Mouse (Mus musculus) CH12.LX (cell line): ENCODE measurements at regions not wholly inside any gene's neighbourhood (a gene's known extent, or its start where the extent isn't known, plus 50 kb on each side); places are given as distances from the start of the nearest gene placed in this dataset.

Experiments used
- DNase-seq: peaks from one replicate; pipeline ENCODE4 v3.0.0-alpha.2; 2013; ENCODE audit errors: extremely low read depth
- H3K27ac ChIP-seq: 2 replicates; pipeline ENCODE4 v1.5.1; 2012; ENCODE audit warnings: low read depth, mild to moderate bottlenecking, control low read depth, moderate library complexity; ENCODE audit not compliant: insufficient read depth
- H3K27me3 ChIP-seq: replicated peaks from 2 replicates; pipeline ENCODE3; 2012; ENCODE audit warnings: inconsistent platforms
- H3K36me3 ChIP-seq, 2 experiments: replicated peaks in 1 of 2; 2 replicates each; pipeline versions ENCODE3 to v1.6.1; 2012; ENCODE audit warnings: inconsistent platforms in 1 of 2, low read length in 1 of 2, mild to moderate bottlenecking in 1 of 2, mixed read lengths in 1 of 2, moderate library complexity in 1 of 2; ENCODE audit not compliant: control insufficient read depth in 1 of 2, insufficient read depth in 1 of 2
- H3K4me1 ChIP-seq, 2 experiments: 2 replicates each; pipeline ENCODE4 v1.6.1; 2012; ENCODE audit warnings: inconsistent platforms in 1 of 2, moderate library complexity in 1 of 2; ENCODE audit not compliant: insufficient read depth in 2 of 2, control insufficient read depth in 1 of 2
- H3K4me2 ChIP-seq: 2 replicates; pipeline ENCODE4 v1.6.1; 2012; ENCODE audit warnings: low read depth, mild to moderate bottlenecking, control low read depth; ENCODE audit not compliant: poor library complexity, insufficient read depth, severe bottlenecking
- H3K4me3 ChIP-seq, 3 experiments: fragments of 150-350 bp in 1 of 3; sonication (generic) in 1 of 3; replicated peaks in 1 of 3; 2 replicates each; pipeline versions ENCODE3 to v1.5.1; 2011 to 2012; ENCODE audit warnings: low read depth in 2 of 3, low read length in 2 of 3, mild to moderate bottlenecking in 2 of 3, moderate library complexity in 2 of 3, control low read depth in 1 of 3, improper control_type of control experiment in 1 of 3, inconsistent platforms in 1 of 3, mixed read lengths in 1 of 3; ENCODE audit not compliant: poor library complexity in 1 of 3
- H3K79me2 ChIP-seq: replicated peaks from 2 replicates; pipeline ENCODE4 v1.6.1; 2012; ENCODE audit warnings: mild to moderate bottlenecking, moderate library complexity; ENCODE audit not compliant: control insufficient read depth, poor library complexity, insufficient read depth, severe bottlenecking; ENCODE audit errors: extremely low read depth
- H3K9ac ChIP-seq: 2 replicates; pipeline ENCODE4 v1.6.1; 2012; ENCODE audit warnings: low read depth, mild to moderate bottlenecking, control low read depth, moderate library complexity; ENCODE audit not compliant: insufficient read depth
- H3K9me3 ChIP-seq: replicated peaks from 2 replicates; pipeline ENCODE3; 2012; ENCODE audit warnings: low read length, inconsistent platforms, mixed read lengths
- CHD1 ChIP-seq: IDR thresholded peaks from 2 replicates; pipeline ENCODE4 v1.6.1; 2012; ENCODE audit warnings: low read depth, low read length, improper control_type of control experiment, inconsistent platforms
- CTCF ChIP-seq, 2 experiments: IDR thresholded peaks in 1 of 2; conservative IDR thresholded peaks in 1 of 2; 2 replicates each; pipeline ENCODE4 v1.5.1; 2011 to 2012; ENCODE audit warnings: low read depth in 2 of 2, low read length in 2 of 2, improper control_type of control experiment in 1 of 2, inconsistent platforms in 1 of 2, mild to moderate bottlenecking in 1 of 2, moderate library complexity in 1 of 2
- E2F4 ChIP-seq: IDR thresholded peaks from 2 replicates; pipeline ENCODE4 v1.6.1; 2011; ENCODE audit warnings: low read depth, low read length, improper control_type of control experiment; ENCODE audit not compliant: insufficient replicate concordance
- ELF1 ChIP-seq: IDR thresholded peaks from 2 replicates; pipeline ENCODE4 v1.6.1; 2014; ENCODE audit warnings: low read depth, mild to moderate bottlenecking, inconsistent platforms, low read length, improper control_type of control experiment
- EP300 ChIP-seq: IDR thresholded peaks from 2 replicates; pipeline ENCODE4 v1.6.1; 2011; ENCODE audit warnings: low read length, improper control_type of control experiment
- GABPA ChIP-seq: IDR thresholded peaks from 2 replicates; pipeline ENCODE4 v1.6.1; 2012; ENCODE audit warnings: low read depth, low read length, improper control_type of control experiment, inconsistent platforms; ENCODE audit not compliant: insufficient replicate concordance
- HCFC1 ChIP-seq: IDR thresholded peaks from 2 replicates; pipeline ENCODE4 v1.6.1; 2012; ENCODE audit warnings: low read depth, mild to moderate bottlenecking, inconsistent platforms, low read length, improper control_type of control experiment
- JUN ChIP-seq: IDR thresholded peaks from 2 replicates; pipeline ENCODE4 v1.6.1; 2011; ENCODE audit warnings: low read depth, mild to moderate bottlenecking, low read length, improper control_type of control experiment, moderate library complexity; ENCODE audit not compliant: insufficient read depth
- MAFK ChIP-seq: IDR thresholded peaks from 2 replicates; pipeline ENCODE4 v1.6.1; 2011; ENCODE audit warnings: low read length, improper control_type of control experiment; ENCODE audit not compliant: insufficient replicate concordance
- MAX ChIP-seq: IDR thresholded peaks from 2 replicates; pipeline ENCODE4 v1.6.1; 2011; ENCODE audit warnings: low read length, improper control_type of control experiment
- MAZ ChIP-seq: IDR thresholded peaks from 2 replicates; pipeline ENCODE4 v1.6.1; 2012; ENCODE audit warnings: low read depth, mild to moderate bottlenecking, inconsistent platforms, low read length, improper control_type of control experiment, moderate library complexity
- MEF2A ChIP-seq: IDR thresholded peaks from 2 replicates; pipeline ENCODE4 v1.6.1; 2014; ENCODE audit warnings: low read depth, mild to moderate bottlenecking, inconsistent platforms, low read length, improper control_type of control experiment, borderline replicate concordance
- MXI1 ChIP-seq: IDR thresholded peaks from 2 replicates; pipeline ENCODE4 v1.6.1; 2011; ENCODE audit warnings: mild to moderate bottlenecking, low read depth, low read length, improper control_type of control experiment
- MYC ChIP-seq: IDR thresholded peaks from 2 replicates; pipeline ENCODE4 v1.6.1; 2011; ENCODE audit warnings: low read depth, mild to moderate bottlenecking, improper control_type of control experiment, low read length
- NRF1 ChIP-seq: IDR thresholded peaks from 2 replicates; pipeline ENCODE4 v1.6.1; 2014; ENCODE audit warnings: low read depth, mild to moderate bottlenecking, inconsistent platforms, low read length, improper control_type of control experiment, moderate library complexity
- PAX5 ChIP-seq: IDR thresholded peaks from 2 replicates; pipeline ENCODE4 v1.6.1; 2012; ENCODE audit warnings: low read length, inconsistent platforms, mixed read lengths
- POLR2A ChIP-seq: IDR thresholded peaks from 2 replicates; pipeline ENCODE4 v1.6.1; 2011; ENCODE audit warnings: low read depth, mild to moderate bottlenecking, improper control_type of control experiment, low read length
- POLR2AphosphoS2 ChIP-seq: IDR thresholded peaks from 2 replicates; pipeline ENCODE4 v1.6.1; 2011; ENCODE audit warnings: low read depth, low read length, improper control_type of control experiment
- RAD21 ChIP-seq: IDR thresholded peaks from 2 replicates; pipeline ENCODE4 v1.6.1; 2011; ENCODE audit warnings: low read depth, mild to moderate bottlenecking, low read length, improper control_type of control experiment, moderate library complexity
- SIN3A ChIP-seq: IDR thresholded peaks from 2 replicates; pipeline ENCODE4 v1.6.1; 2012; ENCODE audit warnings: low read length, improper control_type of control experiment, inconsistent platforms
- TBP ChIP-seq: conservative IDR thresholded peaks from 2 replicates; pipeline ENCODE4 v1.6.1; 2011; ENCODE audit warnings: low read depth, low read length, improper control_type of control experiment
- UBTF ChIP-seq: IDR thresholded peaks from 2 replicates; pipeline ENCODE4 v1.6.1; 2012; ENCODE audit warnings: low read depth, mild to moderate bottlenecking, inconsistent platforms, low read length, improper control_type of control experiment, moderate library complexity
- USF1 ChIP-seq: IDR thresholded peaks from 2 replicates; pipeline ENCODE4 v1.6.1; 2014; ENCODE audit warnings: low read depth, mild to moderate bottlenecking, inconsistent platforms, low read length, improper control_type of control experiment
- USF2 ChIP-seq: conservative IDR thresholded peaks from 2 replicates; pipeline ENCODE4 v1.6.1; 2011; ENCODE audit warnings: low read depth, low read length, improper control_type of control experiment
- ZC3H11A ChIP-seq: IDR thresholded peaks from 2 replicates; pipeline ENCODE4 v1.6.1; 2012; ENCODE audit warnings: low read depth, mild to moderate bottlenecking, inconsistent platforms, low read length, improper control_type of control experiment
- ZKSCAN1 ChIP-seq: IDR thresholded peaks from 2 replicates; pipeline ENCODE4 v1.6.1; 2012; ENCODE audit warnings: low read depth, inconsistent platforms, low read length, improper control_type of control experiment, borderline replicate concordance
- ZMIZ1 ChIP-seq: IDR thresholded peaks from 2 replicates; pipeline ENCODE4 v1.6.1; 2012; ENCODE audit warnings: low read depth, mild to moderate bottlenecking, inconsistent platforms, low read length, improper control_type of control experiment
- dilution Hi-C: fragments of 300-500 bp; cut with MboI; formaldehyde crosslinking; loops from 2 replicates; pipeline ENCODE4 v1.14.3; 2020; ENCODE audit warnings: low sequenced_read_pairs; ENCODE audit not compliant: extremely low pct_unique_long_range_greater_than_20kb, extremely low pct_ligation_motif_present
- in situ Hi-C: fragments of 300-500 bp; cut with MboI; formaldehyde crosslinking; loops from 3 replicates; pipeline ENCODE4 v1.14.3; 2019; ENCODE audit warnings: low sequenced_read_pairs, low pct_ligation_motif_present, low pct_unique_long_range_greater_than_20kb, mixed read lengths

GRCm38 (mm10) chr7:40103057-40103945 is 585.7 kb downstream of the Zfp619 start:
- dilution Hi-C loops, result no loop called here

GRCm38 (mm10) chr7:40142906-40143305 is 625.3 kb downstream of the Zfp619 start:
- Histone ChIP-seq H3K9ac (no peak overlapping the region), H3K4me3 (no peak overlapping the region), H3K9me3 (no peaks in the 10 kb centered on the region), H3K4me2 (no peak overlapping the region), H3K27ac (no peak overlapping the region), H3K4me1 (no peaks in the 10 kb centered on the region), H3K27me3 (no peaks in the 10 kb centered on the region), H3K36me3 (no peaks in the 10 kb centered on the region), H3K79me2 (no peaks in the 10 kb centered on the region)
- DNase-seq, result no peak
- in situ Hi-C loops, result loop anchor here (25.0 kb wide), 1 partner anchor 106 kb away; no protein-coding TSS in a partner anchor
- TF ChIP-seq ZKSCAN1 (no peak), EP300 (no peak), MAFK (no peak), SIN3A (no peak), POLR2A (no peak), MYC (no peak), ZMIZ1 (no peak), JUN (no peak), ELF1 (no peak), TBP (no peak), ZC3H11A (no peak), USF1 (no peak), PAX5 (no peak), CHD1 (no peak), MAX (no peak), UBTF (no peak), HCFC1 (no peak)
- dilution Hi-C loops, result no loop called here

More at GRCm38 (mm10) chr7:40103057-40103945, 585.7 kb downstream of the Zfp619 start:
- no peak overlapping the region for H3K27ac ChIP-seq
- H3K9me3 ChIP-seq, result no peaks in the 10 kb centered on the region
- H3K27me3 ChIP-seq, result no peaks in the 10 kb centered on the region
- no peak for DNase-seq
- H3K9ac ChIP-seq, result no peak overlapping the region
- TF ChIP-seq EP300 (no peak), E2F4 (no peak), MAZ (no peak), ZC3H11A (no peak), GABPA (no peak), NRF1 (no peak), POLR2AphosphoS2 (no peak), MAX (no peak), MXI1 (no peak), SIN3A (no peak), RAD21 (no peak), MEF2A (no peak), CTCF (conservative IDR thresholded peaks at IDR 0.05 in 1 of 2, IDR thresholded peaks at IDR 0.05 in 1 of 2; ENCODE audit: low read depth in 2 of 2, low read length in 2 of 2) (no peak), USF2 (no peak)
- H3K4me2 ChIP-seq, result no peak overlapping the region
- no peaks in the 10 kb centered on the region for H3K4me1 ChIP-seq
- no peaks in the 10 kb centered on the region for H3K36me3 ChIP-seq
- no peaks in the 10 kb centered on the region for H3K79me2 ChIP-seq
- H3K4me3 ChIP-seq, result no peak overlapping the region
- in situ Hi-C loops, result no loop called here
